Mouse (Mus musculus): ENCODE data around the gene Pex3. TPM values are rescaled to one million over a fixed set of nuclear protein-coding genes. Genes with fewer than 3 reads are reported as not detected.

Pex3 gene
- total and polyA plus RNA-seq, 2 experiments, result 9.6 to 29.6 TPM

DNA sequence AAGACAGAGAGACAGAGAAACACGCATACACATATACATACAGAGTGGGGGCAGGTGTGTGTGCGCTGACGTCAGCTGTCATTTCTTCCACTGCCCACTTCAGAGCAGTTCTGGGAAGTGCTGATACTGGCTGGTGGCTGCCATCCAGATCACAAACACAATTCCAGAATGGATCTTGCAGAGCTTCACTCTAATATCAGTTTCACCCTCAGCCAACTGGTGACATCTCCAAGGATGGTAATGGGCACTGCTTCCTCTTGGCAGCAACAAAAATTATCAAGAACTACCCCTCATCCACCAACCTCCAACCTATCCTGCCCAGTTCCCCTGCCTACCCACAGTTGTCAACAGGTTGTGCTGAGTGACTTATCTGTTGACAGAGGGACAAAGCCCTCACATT is 56.6 kb downstream of the Pex3 start:
- H3K27ac ChIP-seq (replicated peaks; ENCODE audit: insufficient read depth, low read depth, low read length), result no peak overlapping the region
- no peaks in the 10 kb centered on the region for H3K4me1 ChIP-seq (ENCODE audit: control insufficient read depth, insufficient read depth, low read length)
- no peaks in the 10 kb centered on the region for H3K36me3 ChIP-seq (ENCODE audit: control insufficient read depth, insufficient read depth, low read length)
- no peak overlapping the region for H3K4me3 ChIP-seq (ENCODE audit: insufficient read depth, low read depth, low read length)
- no peak overlapping the region for H3K9ac ChIP-seq (ENCODE audit: low read depth, low read length)
- no peak for DNase-seq (ENCODE audit: extremely low read depth, low read depth, low spot score)
- no peaks in the 10 kb centered on the region for H3K27me3 ChIP-seq (ENCODE audit: control insufficient read depth, insufficient read depth, low read length)
- no peak for TF ChIP-seq CTCF (IDR thresholded peaks at IDR 0.05; ENCODE audit: low read depth, low read length)
- WGBS, result 78% methylated on average over 3 of the region's 3 CpGs
- no peaks in the 10 kb centered on the region for H3K79me2 ChIP-seq (ENCODE audit: control insufficient read depth, insufficient read depth, low read length)

DNA sequence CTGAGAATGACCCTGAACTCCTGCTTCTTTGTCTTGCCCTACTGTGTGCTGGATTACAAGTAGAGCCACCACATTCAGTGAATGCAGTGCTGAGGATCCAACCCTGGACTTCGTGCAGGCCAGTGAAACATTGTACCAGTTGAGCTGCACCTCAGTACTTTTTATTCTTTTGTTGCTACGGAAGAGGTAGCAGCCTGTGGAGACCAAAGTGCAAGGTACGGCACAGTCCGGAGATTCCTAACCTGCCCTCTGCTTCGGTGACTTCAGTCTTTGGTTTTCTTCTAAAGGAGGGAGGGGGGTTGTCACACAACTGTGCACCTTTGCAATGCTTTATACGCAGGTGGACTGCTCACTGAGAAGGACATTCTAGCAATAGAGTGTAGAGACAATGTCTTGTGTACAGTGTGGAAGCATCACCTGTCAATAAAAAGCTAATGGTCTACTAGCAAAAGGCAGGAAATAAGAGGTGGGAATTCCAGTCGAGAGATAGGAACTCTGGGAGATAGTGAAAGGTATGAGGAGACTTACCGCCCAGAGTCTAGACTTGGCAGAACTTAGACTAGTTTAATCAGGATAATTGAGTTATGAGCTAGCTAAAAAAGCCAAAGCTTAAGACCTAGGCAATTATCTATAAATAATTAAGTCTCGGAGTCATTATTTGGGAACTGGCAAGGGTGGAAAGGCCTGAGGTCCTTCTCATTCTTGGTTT is 58.8 kb downstream of the Pex3 start:
- H3K36me3 ChIP-seq (ENCODE audit: control insufficient read depth, insufficient read depth, low read length), result no peaks in the 10 kb centered on the region
- H3K9ac ChIP-seq (ENCODE audit: low read depth, low read length), result no peak overlapping the region
- no peak for TF ChIP-seq POLR2A (IDR thresholded peaks at IDR 0.05; ENCODE audit: extremely low read depth, insufficient read depth, low read length)
- TF ChIP-seq CTCF (IDR thresholded peaks at IDR 0.05; ENCODE audit: low read depth, low read length), result no peak
- H3K79me2 ChIP-seq (ENCODE audit: control insufficient read depth, insufficient read depth, low read length), result no peaks in the 10 kb centered on the region
- no peaks in the 10 kb centered on the region for H3K4me1 ChIP-seq (ENCODE audit: control insufficient read depth, insufficient read depth, low read length)
- no peak overlapping the region for H3K4me3 ChIP-seq (ENCODE audit: insufficient read depth, low read depth, low read length)
- DNase-seq (ENCODE audit: extremely low read depth, low read depth, low spot score), result no peak
- H3K27ac ChIP-seq (replicated peaks; ENCODE audit: insufficient read depth, low read depth, low read length), result no peak overlapping the region
- no peaks in the 10 kb centered on the region for H3K27me3 ChIP-seq (ENCODE audit: control insufficient read depth, insufficient read depth, low read length)
- WGBS, result 81% methylated on average over 9 of the region's 9 CpGs

DNA sequence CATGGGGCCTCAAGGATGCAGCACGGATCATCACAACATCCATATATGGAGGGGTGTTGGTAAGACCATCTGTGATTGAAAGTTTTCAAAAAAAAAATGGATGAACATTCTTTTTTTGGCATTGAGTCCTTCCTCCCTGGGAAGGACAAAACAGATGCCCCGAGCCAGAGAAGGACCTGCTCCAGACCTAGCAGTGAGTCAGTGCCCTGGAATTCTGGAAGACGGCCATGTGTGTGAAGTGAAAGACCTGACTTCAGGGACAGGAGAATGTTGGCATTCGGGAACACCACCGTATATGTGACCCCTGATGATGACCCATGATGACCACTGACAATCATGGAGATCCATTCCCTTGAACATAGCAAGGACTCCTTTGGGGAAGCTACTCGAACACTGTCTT is 63.3 kb downstream of the Pex3 start:
- TF ChIP-seq POLR2A (IDR thresholded peaks at IDR 0.05; ENCODE audit: extremely low read depth, insufficient read depth, low read length), result no peak
- TF ChIP-seq CTCF (IDR thresholded peaks at IDR 0.05; ENCODE audit: low read depth, low read length), result no peak
- Histone ChIP-seq H3K4me3 (ENCODE audit: insufficient read depth, low read depth, low read length) (no peak overlapping the region), H3K79me2 (ENCODE audit: control insufficient read depth, insufficient read depth, low read length) (no peaks in the 10 kb centered on the region), H3K27me3 (ENCODE audit: control insufficient read depth, insufficient read depth, low read length) (no peaks in the 10 kb centered on the region), H3K36me3 (ENCODE audit: control insufficient read depth, insufficient read depth, low read length) (no peaks in the 10 kb centered on the region), H3K9ac (ENCODE audit: low read depth, low read length) (no peak overlapping the region), H3K27ac (replicated peaks; ENCODE audit: insufficient read depth, low read depth, low read length) (no peak overlapping the region), H3K4me1 (ENCODE audit: control insufficient read depth, insufficient read depth, low read length) (no peaks in the 10 kb centered on the region)
- 75% methylated on average over 6 of the region's 6 CpGs for whole genome bisulfite sequencing
- no peak for DNase-seq (ENCODE audit: extremely low read depth, low read depth, low spot score)

DNA sequence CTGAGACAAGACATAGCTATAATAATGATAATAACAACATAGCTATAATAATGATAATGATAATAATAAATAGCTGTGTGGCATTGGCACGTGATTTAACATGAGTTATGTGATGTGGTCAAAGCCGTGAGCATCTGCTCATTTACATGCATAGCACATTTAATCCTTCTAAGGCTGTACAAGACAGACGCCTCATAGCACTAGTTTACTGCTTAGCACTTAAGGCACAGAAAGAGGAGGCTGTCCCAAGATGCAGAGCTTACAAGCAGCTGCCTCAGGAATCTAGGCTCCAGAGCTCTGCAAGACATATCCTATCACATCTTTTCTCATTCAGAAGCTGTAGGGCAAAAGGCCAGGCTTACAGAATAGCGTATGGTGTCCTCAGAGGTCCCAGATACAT is 67.0 kb downstream of the Pex3 start:
- Histone ChIP-seq H3K4me1 (ENCODE audit: control insufficient read depth, insufficient read depth, low read length) (no peaks in the 10 kb centered on the region), H3K4me3 (ENCODE audit: insufficient read depth, low read depth, low read length) (no peak overlapping the region), H3K27me3 (ENCODE audit: control insufficient read depth, insufficient read depth, low read length) (no peaks in the 10 kb centered on the region), H3K27ac (replicated peaks; ENCODE audit: insufficient read depth, low read depth, low read length) (no peak overlapping the region), H3K79me2 (ENCODE audit: control insufficient read depth, insufficient read depth, low read length) (no peaks in the 10 kb centered on the region), H3K36me3 (ENCODE audit: control insufficient read depth, insufficient read depth, low read length) (no peaks in the 10 kb centered on the region), H3K9ac (ENCODE audit: low read depth, low read length) (no peak overlapping the region)
- WGBS, result 77% methylated on average over 4 of the region's 4 CpGs
- DNase-seq (ENCODE audit: extremely low read depth, low read depth, low spot score), result no peak
- TF ChIP-seq POLR2A (IDR thresholded peaks at IDR 0.05; ENCODE audit: extremely low read depth, insufficient read depth, low read length) (no peak), CTCF (IDR thresholded peaks at IDR 0.05; ENCODE audit: low read depth, low read length) (no peak)

DNA sequence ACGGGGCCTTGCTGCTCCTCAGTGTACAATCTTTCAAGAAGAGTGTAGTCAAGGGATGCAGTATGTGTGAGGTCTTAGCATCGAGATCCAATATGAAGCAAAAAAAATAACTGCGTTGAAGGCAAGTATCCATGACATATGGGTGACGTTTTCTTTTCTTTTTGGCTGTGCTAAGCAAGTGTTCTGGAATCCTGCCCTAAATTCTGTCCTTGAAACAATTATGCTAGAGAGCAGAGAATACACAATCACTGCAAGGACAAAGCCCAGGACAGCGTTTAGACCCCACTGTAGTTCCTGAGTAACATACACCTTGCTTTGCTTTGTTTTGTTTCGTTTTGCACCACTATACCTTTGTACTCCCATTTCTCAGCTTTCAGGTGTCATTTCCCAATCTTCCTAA is 73.6 kb downstream of the Pex3 start:
- no peaks in the 10 kb centered on the region for H3K36me3 ChIP-seq (ENCODE audit: control insufficient read depth, insufficient read depth, low read length)
- H3K4me1 ChIP-seq (ENCODE audit: control insufficient read depth, insufficient read depth, low read length), result no peaks in the 10 kb centered on the region
- H3K79me2 ChIP-seq (ENCODE audit: control insufficient read depth, insufficient read depth, low read length), result no peaks in the 10 kb centered on the region
- WGBS, result 83% methylated on average over 6 of the region's 6 CpGs
- no peak overlapping the region for H3K4me3 ChIP-seq (ENCODE audit: insufficient read depth, low read depth, low read length)
- TF ChIP-seq POLR2A (IDR thresholded peaks at IDR 0.05; ENCODE audit: extremely low read depth, insufficient read depth, low read length), result no peak
- TF ChIP-seq CTCF (IDR thresholded peaks at IDR 0.05; ENCODE audit: low read depth, low read length), result no peak
- peaks cover 6% of the 10 kb centered on the region for H3K27me3 ChIP-seq (ENCODE audit: control insufficient read depth, insufficient read depth, low read length)
- no peak overlapping the region for H3K9ac ChIP-seq (ENCODE audit: low read depth, low read length)
- no peak overlapping the region for H3K27ac ChIP-seq (replicated peaks; ENCODE audit: insufficient read depth, low read depth, low read length)
- DNase-seq (ENCODE audit: extremely low read depth, low read depth, low spot score), result no peak

DNA sequence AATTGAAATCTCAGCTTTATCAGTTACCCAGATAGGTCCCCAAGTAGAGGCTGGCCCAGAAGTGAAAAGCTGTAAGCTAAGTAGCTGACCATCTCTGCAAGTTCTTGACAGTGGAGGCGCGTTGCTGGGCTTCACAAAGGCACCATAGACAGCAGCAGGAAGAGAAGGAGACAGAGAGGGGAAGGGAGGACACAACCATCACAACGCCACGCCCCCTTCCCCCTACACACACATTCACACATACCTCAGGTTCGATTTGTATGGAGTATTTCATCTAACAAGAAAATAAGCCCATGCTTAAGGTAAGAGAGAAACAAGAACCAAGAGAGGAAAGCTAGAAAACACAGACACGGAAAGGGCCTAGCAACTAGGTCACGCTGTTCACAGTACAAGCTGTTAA is 77.8 kb downstream of the Pex3 start:
- H3K36me3 ChIP-seq (ENCODE audit: control insufficient read depth, insufficient read depth, low read length), result no peaks in the 10 kb centered on the region
- TF ChIP-seq POLR2A (IDR thresholded peaks at IDR 0.05; ENCODE audit: extremely low read depth, insufficient read depth, low read length), result no peak
- TF ChIP-seq CTCF (IDR thresholded peaks at IDR 0.05; ENCODE audit: low read depth, low read length), result no peak
- no peak overlapping the region for H3K4me3 ChIP-seq (ENCODE audit: insufficient read depth, low read depth, low read length)
- H3K4me1 ChIP-seq (ENCODE audit: control insufficient read depth, insufficient read depth, low read length), result no peaks in the 10 kb centered on the region
- 36% methylated on average over 7 of the region's 7 CpGs for WGBS
- H3K27me3 ChIP-seq (ENCODE audit: control insufficient read depth, insufficient read depth, low read length), result peaks cover 14% of the 10 kb centered on the region
- no peak overlapping the region for H3K27ac ChIP-seq (replicated peaks; ENCODE audit: insufficient read depth, low read depth, low read length)
- no peak for DNase-seq (ENCODE audit: extremely low read depth, low read depth, low spot score)
- no peaks in the 10 kb centered on the region for H3K79me2 ChIP-seq (ENCODE audit: control insufficient read depth, insufficient read depth, low read length)
- no peak overlapping the region for H3K9ac ChIP-seq (ENCODE audit: low read depth, low read length)

Measured in liver, adult 2 months (tissue).